Mouse (Mus musculus) cerebellum, adult 2 months (tissue): ENCODE results near the gene Tgoln1.

Source experiments
- CTCF ChIP-seq: fragments of 200-500 bp; IDR thresholded peaks from 2 replicates; pipeline ENCODE4 v1.5.1; 2011; ENCODE audit warnings: low read depth, mild to moderate bottlenecking, control low read depth, low read length, moderate library complexity, borderline replicate concordance; ENCODE audit not compliant: insufficient read depth
- POLR2A ChIP-seq: fragments of 200-500 bp; IDR thresholded peaks from 2 replicates; pipeline ENCODE4 v1.6.1; 2011; ENCODE audit warnings: low read length, control low read depth, borderline replicate concordance; ENCODE audit not compliant: insufficient read depth

DNA sequence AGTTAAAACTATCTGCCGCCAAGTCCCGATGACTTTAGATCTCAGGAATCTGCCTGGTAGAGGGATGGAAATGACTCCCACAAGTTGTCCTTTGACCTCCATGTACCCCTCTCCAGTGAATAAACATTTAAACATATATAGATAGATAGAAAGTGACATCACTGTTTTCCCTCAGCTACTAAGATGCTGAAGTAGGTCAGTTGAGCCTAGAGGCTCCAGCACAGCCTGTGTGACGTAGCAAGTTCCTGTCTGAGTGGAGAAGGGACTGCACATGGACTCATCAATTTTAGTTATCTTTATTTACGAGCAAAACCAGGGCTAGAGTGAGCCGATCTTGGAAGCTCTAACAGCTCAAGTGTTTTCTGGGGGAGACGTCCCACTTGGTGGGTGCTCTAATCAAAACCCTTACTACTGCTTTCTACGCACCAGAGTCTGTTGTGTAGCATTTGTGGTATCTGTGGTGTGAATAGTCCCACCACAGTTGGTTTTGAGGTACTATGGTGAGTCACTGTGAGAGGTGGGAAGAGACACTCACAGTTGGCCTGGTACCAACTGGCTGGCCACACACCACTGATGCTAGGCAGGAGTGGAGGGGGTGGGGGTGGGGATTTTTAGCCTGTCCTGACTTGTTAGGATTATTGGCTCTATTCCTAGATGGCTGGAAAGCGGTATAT is 43.1 kb upstream of the Tgoln1 start:
- TF ChIP-seq CTCF = no peak
- TF ChIP-seq POLR2A = no peak
